Mouse (Mus musculus): Measurements from ENCODE around the gene Dhrs4. TPM values are rescaled to one million over a fixed set of nuclear protein-coding genes. Genes with fewer than 3 reads are reported as not detected.

Dhrs4 gene
- 12.9 and 13.7 TPM in 2 replicates for total RNA-seq (2023)

GRCm38 (mm10) chr14:55478651-55479599 is at the start of gene Dhrs4:
Gene Dhrs4, plus strand, starts transcription at chr14:55478758.

GRCm38 (mm10) chr14:55490361-55491201 is 12.0 kb downstream of the Dhrs4 start, which contains the start of gene Carmil3:
Gene Carmil3, plus strand, starts transcription at chr14:55490651.

GRCm38 (mm10) chr14:55510125-55510731 is 31.7 kb downstream of the Dhrs4 start, which contains the start of gene Cpne6:
Gene Cpne6, plus strand, starts transcription at chr14:55510445.

GRCm38 (mm10) chr14:55524785-55525184 is 46.2 kb downstream of the Dhrs4 start, which contains the start of gene Nrl:
Gene Nrl, minus strand, starts transcription at chr14:55524981.

Other genes starting within 250 kb of the Dhrs4 start
- gene Carmil3, start 11.9 kb downstream of the Dhrs4 start, total RNA-seq (2023): not detected in 2 replicates
- gene Cpne6, start 31.7 kb downstream of the Dhrs4 start, total RNA-seq (2023): not detected in 2 replicates
- gene Nrl, start 46.2 kb downstream of the Dhrs4 start, total RNA-seq (2023): not detected in 2 replicates
- gene Pck2, start 61.5 kb downstream of the Dhrs4 start, total RNA-seq (2023): 14.4 and 20.4 TPM in 2 replicates
- gene Dcaf11, start 81.2 kb downstream of the Dhrs4 start, total RNA-seq (2023): 44.0 and 53.0 TPM in 2 replicates
- gene A730061H03Rik, start 81.6 kb downstream of the Dhrs4 start, total RNA-seq (2023): 1.2 and 2.0 TPM in 2 replicates
- not detected in 2 replicates for gene Fitm1, start 96.9 kb downstream of the Dhrs4 start, total RNA-seq (2023)
- gene Psme1, start 99.4 kb downstream of the Dhrs4 start, total RNA-seq (2023): 122 and 139 TPM in 2 replicates
- gene Emc9, start 106.5 kb downstream of the Dhrs4 start, total RNA-seq (2023): 1.5 and 1.8 TPM in 2 replicates
- gene Psme2, start 112.4 kb downstream of the Dhrs4 start, total RNA-seq (2023): 174 and 199 TPM in 2 replicates
- gene Rnf31, start 113.0 kb downstream of the Dhrs4 start, total RNA-seq (2023): 49.9 and 68.0 TPM in 2 replicates
- 49.8 and 55.5 TPM in 2 replicates for gene Irf9, start 124.8 kb downstream of the Dhrs4 start, total RNA-seq (2023)
- gene Rec8, start 139.3 kb downstream of the Dhrs4 start, total RNA-seq (2023): 0.22 TPM in 1 of 2 replicates, not detected in the other
- gene Ipo4, start 157.2 kb downstream of the Dhrs4 start, total RNA-seq (2023): 10.0 and 12.5 TPM in 2 replicates
- 1.5 and 2.2 TPM in 2 replicates for gene Gm49378, start 159.1 kb downstream of the Dhrs4 start, total RNA-seq (2023)
- 29.1 and 33.0 TPM in 2 replicates for gene Tm9sf1, start 165.0 kb downstream of the Dhrs4 start, total RNA-seq (2023)
- 1.3 and 1.7 TPM in 2 replicates for gene Tssk4, start 171.4 kb downstream of the Dhrs4 start, total RNA-seq (2023)
- 9.4 and 11.2 TPM in 2 replicates for gene Mdp1, start 181.8 kb downstream of the Dhrs4 start, total RNA-seq (2023)
- 12.0 and 12.3 TPM in 2 replicates for gene Gmpr2, start 193.2 kb downstream of the Dhrs4 start, total RNA-seq (2023)
- gene Nedd8, start 193.4 kb downstream of the Dhrs4 start, total RNA-seq (2023): 129 and 152 TPM in 2 replicates
- gene Tinf2, start 203.1 kb downstream of the Dhrs4 start, total RNA-seq (2023): 47.7 and 63.8 TPM in 2 replicates
- gene Tgm1, start 235.2 kb downstream of the Dhrs4 start, total RNA-seq (2023): 2.1 and 2.6 TPM in 2 replicates
- 23.7 and 38.4 TPM in 2 replicates for gene Rabggta, start 243.5 kb downstream of the Dhrs4 start, total RNA-seq (2023)